Mouse (Mus musculus) layer of hippocampus, adult 11-12 months (tissue): ENCODE results near the gene Wfdc12.
"Not testable (repeated sequence)": the region's sequence is repeated elsewhere in the genome, so short reads cannot be mapped to it uniquely, and the experiment has no call there.

Experiments used
- DNase-seq: peaks from one replicate; pipeline ENCODE4 v3.0.0; 2022; ENCODE audit warnings: low spot score

Wfdc12 gene

DNA sequence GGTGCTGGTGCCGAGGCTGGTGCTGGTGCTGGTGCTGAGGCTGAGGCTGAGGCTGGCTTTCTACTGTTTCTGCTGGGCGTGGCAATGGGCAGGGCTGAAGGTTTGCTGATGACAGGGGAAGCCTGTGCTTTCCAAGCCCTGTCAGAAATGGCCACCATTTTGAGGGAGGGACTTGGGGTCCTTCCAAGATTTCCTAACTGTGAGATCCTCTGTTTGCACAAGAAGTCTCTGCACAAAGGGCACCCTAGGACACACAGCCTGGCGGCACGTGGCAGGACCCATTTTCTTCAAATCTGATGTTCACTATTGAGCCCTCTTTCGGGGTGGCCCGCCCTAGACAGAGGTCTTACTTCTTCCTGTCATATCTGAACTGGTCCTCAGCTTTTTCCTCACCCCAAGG is at the start of gene Wfdc12:
TSS of gene Wfdc12 (minus strand) at position 33 of the 400 bp plus-strand sequence.
- DNase-seq = no peak

GRCm38 (mm10) chr2:164238366-164238765 is 48.0 kb upstream of the Wfdc12 start, which contains the start of gene Svs2:
TSS of gene Svs2 (minus strand) at chr2:164238466.
- no peak for DNase-seq

GRCm38 (mm10) chr2:164232671-164233070 is 42.3 kb upstream of the Wfdc12 start:
- DNase-seq = no peak

- DNase-seq = no peak
These were observed 38.1 kb upstream of the Wfdc12 start for GRCm38 (mm10) chr2:164228361-164229070.

DNA sequence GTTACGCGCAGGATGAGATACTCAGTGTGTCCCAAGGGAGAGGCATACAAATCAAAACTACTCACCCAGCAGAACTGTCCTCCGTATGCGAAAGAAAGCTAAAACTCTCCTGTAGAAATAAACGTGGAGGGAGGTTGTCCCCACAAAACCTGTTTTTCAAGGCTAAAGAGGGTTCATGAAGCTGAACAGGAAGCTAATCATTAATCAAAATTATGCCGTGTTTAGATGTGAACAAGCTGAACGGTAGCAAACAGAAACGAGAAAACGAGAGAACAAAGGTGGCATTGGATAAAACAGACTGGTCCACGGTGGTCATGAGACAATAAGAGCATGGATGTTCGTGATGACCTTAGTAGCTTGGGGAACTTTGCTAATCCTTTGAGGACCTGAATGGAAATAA is 31.1 kb upstream of the Wfdc12 start, which contains the start of gene Wfdc15b:
TSS of gene Wfdc15b (minus strand) at position 139 of the 400 bp plus-strand sequence.
- DNase-seq = no peak

- DNase-seq = no peak
These were observed 28.9 kb upstream of the Wfdc12 start for GRCm38 (mm10) chr2:164219295-164219694.

- DNase-seq = no peak
These were observed 22.3 kb upstream of the Wfdc12 start for GRCm38 (mm10) chr2:164212711-164213110.

DNA sequence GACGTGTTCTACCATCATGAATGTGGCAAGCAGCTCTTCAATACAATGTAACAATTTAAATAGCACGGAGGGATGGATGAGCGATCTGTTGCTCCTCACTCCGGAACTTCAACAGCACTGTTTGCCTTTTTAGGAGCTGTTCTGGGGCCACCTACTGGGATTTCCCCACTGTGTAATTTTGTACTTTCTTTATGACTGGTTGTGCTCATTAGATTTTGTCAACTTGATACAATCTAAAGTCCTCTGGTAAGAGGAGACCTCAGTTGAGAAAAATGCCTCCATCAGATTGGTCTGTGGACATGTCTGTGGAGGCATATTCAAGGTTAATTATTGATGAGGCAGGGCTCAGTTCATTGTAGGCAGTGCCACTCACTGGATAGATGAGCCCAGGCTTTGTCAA is 20.5 kb upstream of the Wfdc12 start:
- DNase-seq = no peak

DNA sequence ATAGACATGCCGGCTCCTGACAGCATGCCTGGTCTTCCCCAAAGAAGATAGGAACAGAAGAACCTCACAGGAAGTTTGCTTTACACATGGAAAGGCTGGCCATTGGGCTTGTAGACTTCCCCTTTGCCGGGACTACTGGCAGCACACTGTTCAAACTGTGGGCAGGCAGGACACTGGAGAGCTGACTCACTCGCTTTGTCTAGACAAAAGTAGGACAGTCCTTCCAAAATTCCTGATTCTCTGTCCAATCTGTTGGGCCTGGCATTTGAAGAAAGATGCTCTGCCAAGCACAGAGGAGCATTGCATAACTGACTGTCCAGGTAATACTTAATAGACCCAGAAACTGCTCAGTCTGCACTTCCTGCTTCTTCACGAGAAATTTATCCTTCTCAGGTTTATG is 16.3 kb upstream of the Wfdc12 start:
- no peak for DNase-seq

DNA sequence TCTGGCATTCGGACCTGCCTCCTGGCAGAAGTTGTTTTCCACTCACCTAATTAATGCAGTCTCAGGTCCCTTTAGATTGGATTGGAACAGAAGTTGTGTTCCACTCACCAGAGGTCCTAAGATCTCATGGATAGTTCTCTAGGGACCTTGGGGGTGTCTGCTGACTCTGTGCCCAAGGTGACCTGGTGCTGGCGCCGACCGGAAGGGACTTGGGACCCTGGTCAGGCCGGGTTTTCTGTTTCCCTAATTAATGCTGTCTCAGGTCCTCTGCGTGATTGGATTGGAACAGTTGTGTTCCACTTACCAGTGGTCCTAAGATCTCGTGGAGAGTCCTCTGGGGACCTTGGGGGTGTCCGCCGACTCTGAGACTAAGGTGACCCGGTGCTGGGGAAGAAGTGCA is 15.6 kb upstream of the Wfdc12 start:
- not testable (repeated sequence) for DNase-seq

DNA sequence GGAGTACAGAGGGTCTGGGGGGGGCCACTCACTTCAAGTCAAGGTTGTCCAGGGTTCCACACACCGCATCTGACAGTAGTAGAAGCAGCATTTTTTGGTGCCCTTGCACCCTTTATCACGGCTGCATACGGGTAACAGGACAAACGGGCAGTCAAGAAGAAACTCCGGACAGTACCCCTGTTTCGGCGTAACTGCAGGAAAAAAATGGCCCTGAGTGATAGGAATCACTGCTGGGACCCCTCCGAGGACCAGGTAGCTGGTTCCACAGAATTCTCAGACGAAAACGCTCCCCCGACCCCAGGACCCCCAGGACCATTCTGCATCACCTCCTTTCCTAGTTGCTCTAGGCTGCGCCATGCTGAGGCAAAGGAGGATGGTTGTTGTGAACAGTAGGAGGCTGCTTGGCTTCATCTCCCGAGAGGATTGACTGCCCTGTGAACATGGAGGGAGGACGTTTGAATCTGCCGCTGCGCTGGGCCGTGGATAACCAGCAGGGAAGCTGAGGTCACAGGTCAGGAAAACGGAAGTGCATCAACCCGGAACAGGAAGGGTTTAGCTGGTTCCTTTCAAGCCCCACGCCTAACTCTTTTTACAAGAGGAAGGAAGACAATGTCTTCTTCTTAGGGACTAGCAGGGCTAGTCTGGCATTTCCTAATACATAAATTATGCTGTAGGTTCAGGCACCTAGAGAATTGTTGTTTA is 9.4 kb upstream of the Wfdc12 start, which contains the start of gene Wfdc15a:
TSS of gene Wfdc15a (minus strand) at position 505 of the 702 bp plus-strand sequence.
- DNase-seq = no peak

- no peak for DNase-seq
These were observed 6.2 kb upstream of the Wfdc12 start for GRCm38 (mm10) chr2:164196700-164196990.

GRCm38 (mm10) chr2:164195971-164196699 is 5.7 kb upstream of the Wfdc12 start:
- no peak for DNase-seq

GRCm38 (mm10) chr2:164194959-164195630 is 4.7 kb upstream of the Wfdc12 start:
- no peak for DNase-seq

DNA sequence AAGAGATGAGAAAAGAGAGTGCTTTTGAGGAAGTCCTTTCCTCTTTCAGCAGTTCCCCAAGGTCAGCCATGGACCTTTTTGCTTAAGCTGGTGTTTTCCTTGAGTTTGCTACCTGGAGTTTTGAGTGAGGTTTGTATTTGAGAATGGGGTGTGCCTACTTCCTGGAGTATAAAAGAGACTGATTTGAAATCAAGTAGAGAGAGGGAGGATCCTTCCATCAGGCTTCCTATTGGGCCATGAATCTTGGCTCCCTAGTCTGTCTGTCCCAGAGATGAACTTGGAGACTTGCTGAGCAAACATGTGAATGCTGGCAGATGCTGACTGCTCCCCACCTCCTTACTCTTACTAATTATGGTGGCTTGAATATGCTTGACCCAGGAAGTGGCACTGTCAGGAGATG is 1.9 kb upstream of the Wfdc12 start:
- DNase-seq = no peak

GRCm38 (mm10) chr2:164188722-164189121 is 1.7 kb downstream of the Wfdc12 start:
- DNase-seq = no peak

- DNase-seq = no peak
These were observed 6.2 kb downstream of the Wfdc12 start for GRCm38 (mm10) chr2:164184145-164184719.

DNA sequence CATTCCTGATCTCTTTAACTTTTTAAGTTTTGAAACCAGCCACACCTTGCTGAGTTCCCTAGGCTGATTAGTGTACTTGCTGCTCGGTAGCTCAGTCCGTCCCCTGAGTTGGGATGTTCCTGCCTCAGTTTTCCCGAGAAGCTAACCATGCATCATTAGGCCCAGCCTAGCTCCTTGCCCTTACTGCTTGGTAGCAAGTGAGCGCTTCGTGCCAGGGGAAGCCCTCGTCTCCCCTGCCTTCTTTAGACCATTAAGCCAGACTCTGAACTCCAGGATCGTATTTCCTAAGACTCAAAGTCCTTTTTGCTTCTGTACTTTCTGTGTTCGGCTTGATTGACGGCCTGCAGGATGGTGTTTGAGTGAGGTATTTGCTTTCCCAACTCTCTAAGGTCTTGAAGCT is 7.1 kb downstream of the Wfdc12 start:
- no peak for DNase-seq

GRCm38 (mm10) chr2:164182692-164183255 is 7.6 kb downstream of the Wfdc12 start, which contains the start of gene Wfdc5:
TSS of gene Wfdc5 (minus strand) at chr2:164182742.
- DNase-seq = no peak

DNA sequence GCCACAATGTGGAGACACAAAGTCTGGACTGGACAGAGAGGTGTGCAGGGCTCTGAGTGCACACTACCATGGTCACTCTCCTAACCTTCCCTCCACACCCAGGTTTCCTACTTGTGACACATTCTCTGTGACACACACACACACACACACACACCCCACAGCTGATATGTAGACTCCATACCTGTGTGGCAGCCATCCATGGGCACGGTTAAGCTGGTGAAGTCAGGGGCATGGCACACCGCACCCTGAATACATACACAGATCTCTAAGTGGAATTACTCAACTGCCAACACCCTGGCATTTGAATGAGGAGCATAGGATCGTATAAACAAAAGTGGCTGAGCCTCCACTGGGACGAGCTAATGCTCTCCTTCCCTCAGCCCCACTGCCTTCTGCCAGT is 9.6 kb downstream of the Wfdc12 start:
- DNase-seq = no peak

GRCm38 (mm10) chr2:164180124-164180523 is 10.3 kb downstream of the Wfdc12 start:
- no peak for DNase-seq

- no peak for DNase-seq
These were observed 12.6 kb downstream of the Wfdc12 start for GRCm38 (mm10) chr2:164177831-164178230.
